Mouse (Mus musculus) liver, postnatal 0 days (tissue): ENCODE data around the gene Gtsf1. TPM values are rescaled to one million over a fixed set of nuclear protein-coding genes. Genes with fewer than 3 reads are reported as not detected.

Experiments used
- ATAC-seq: fragments of 200-750 bp; cut with Nextera tagmentation; 2 replicates; pipeline ENCODE4 v1.8.0; 2017; ENCODE audit warnings: mild to moderate bottlenecking, moderate library complexity
- DNase-seq: peaks from one replicate; pipeline ENCODE4 v3.0.0-alpha.2; 2016
- H3K27ac ChIP-seq: fragments of 300-500 bp; sonication (generic); 2 replicates; pipeline ENCODE4 v1.5.1; 2014; ENCODE audit warnings: antibody characterized with exemption, moderate library complexity, mild to moderate bottlenecking, low read depth
- H3K27me3 ChIP-seq: fragments of 300-500 bp; sonication (generic); 2 replicates; pipeline ENCODE4 v1.6.1; 2014; ENCODE audit warnings: low read length, control low read depth, mixed read lengths; ENCODE audit not compliant: insufficient read depth
- H3K36me3 ChIP-seq: fragments of 300-500 bp; sonication (generic); replicated peaks from 2 replicates; pipeline ENCODE4 v1.6.1; 2014; ENCODE audit warnings: mild to moderate bottlenecking, control low read depth, low read length, moderate library complexity, mixed read lengths; ENCODE audit not compliant: insufficient read depth
- H3K4me1 ChIP-seq: fragments of 300-500 bp; sonication (generic); 2 replicates; pipeline ENCODE4 v1.6.1; 2014; ENCODE audit warnings: antibody characterized with exemption, mild to moderate bottlenecking, control low read depth; ENCODE audit not compliant: insufficient read depth
- H3K4me2 ChIP-seq: fragments of 300-500 bp; sonication (generic); 2 replicates; pipeline ENCODE4 v1.6.1; 2014; ENCODE audit warnings: low read depth, mild to moderate bottlenecking, low read length, moderate library complexity, mixed read lengths
- H3K4me3 ChIP-seq: fragments of 300-500 bp; sonication (generic); 2 replicates; pipeline ENCODE4 v1.5.1; 2014; ENCODE audit warnings: low read depth, low read length
- H3K9ac ChIP-seq: fragments of 300-500 bp; sonication (generic); replicated peaks from 2 replicates; pipeline ENCODE4 v1.6.1; 2014; ENCODE audit warnings: mild to moderate bottlenecking, moderate library complexity
- H3K9me3 ChIP-seq: fragments of 300-500 bp; sonication (generic); 2 replicates; pipeline ENCODE4 v1.6.1; 2016; ENCODE audit warnings: mild to moderate bottlenecking, control low read depth, low read length, mixed read lengths
- CTCF ChIP-seq: sonication (generic); IDR thresholded peaks from 2 replicates; pipeline ENCODE4 v1.5.1; 2016; ENCODE audit warnings: antibody characterized with exemption, low read depth
- EP300 ChIP-seq: IDR thresholded peaks from 2 replicates; pipeline ENCODE4 v1.6.1; 2016; ENCODE audit warnings: antibody characterized with exemption, low read depth, mild to moderate bottlenecking
- WGBS: fragments of 180-500 bp; shearing (Covaris S2); extraction: QIAGEN DNeasy Blood & Tissue Kit; methylation state at CpG from one replicate; pipeline ENCODE4 v1.1.7; 2014; ENCODE audit not compliant: insufficient replicate concordance; 5-methylcytosine and 5-hydroxymethylcytosine counted together
- polyA plus RNA-seq: library from polyadenylated mRNA; unstranded; fragments of >200 nt; fragmentation: Nextera tagmentation; extraction: Ambion mirVana; gene quantifications from 2 replicates; pipeline ENCODE4 v1.2.1, GENCODE M21; 2015

Gene Gtsf1
- polyA plus RNA-seq, 1 experiment from 2014 or later: not detected

GRCm38 (mm10) chr15:103378665-103379356, 51.5 kb downstream of the Gtsf1 start:
- 45% methylated on average over 3 of the region's 3 CpGs for WGBS
- TF ChIP-seq EP300: no peak
- no peak for TF ChIP-seq CTCF
- no peak for ATAC-seq
- no peak overlapping the region for H3K4me3 ChIP-seq
- no peak for DNase-seq
- H3K4me2 ChIP-seq: no peak overlapping the region
- H3K36me3 ChIP-seq: no peaks in the 10 kb centered on the region
- peaks cover 5% of the 10 kb centered on the region; the same call in 1 of the 2 replicates for H3K4me1 ChIP-seq
- H3K9ac ChIP-seq: no peak overlapping the region
- no peak overlapping the region for H3K27ac ChIP-seq
- H3K27me3 ChIP-seq: no peaks in the 10 kb centered on the region
- no peaks in the 10 kb centered on the region for H3K9me3 ChIP-seq

- no peak for TF ChIP-seq CTCF
- TF ChIP-seq EP300: no peak
- no peak for DNase-seq
- 54% methylated on average over 3 of the region's 3 CpGs for WGBS
- H3K36me3 ChIP-seq: no peaks in the 10 kb centered on the region
- H3K9me3 ChIP-seq: no peaks in the 10 kb centered on the region
- H3K9ac ChIP-seq: no peak overlapping the region
- peaks cover 5% of the 10 kb centered on the region; the same call in 1 of the 2 replicates for H3K4me1 ChIP-seq
- no peaks in the 10 kb centered on the region for H3K27me3 ChIP-seq
- no peak for ATAC-seq
- H3K27ac ChIP-seq: no peak overlapping the region
- no peak overlapping the region for H3K4me3 ChIP-seq
- no peak overlapping the region for H3K4me2 ChIP-seq
Observed at GRCm38 (mm10) chr15:103377752-103378664, 52.3 kb downstream of the Gtsf1 start.

GRCm38 (mm10) chr15:103376837-103377269, 53.4 kb downstream of the Gtsf1 start:
- Histone ChIP-seq H3K4me1 (peaks cover 5% of the 10 kb centered on the region; the same call in 1 of the 2 replicates), H3K36me3 (no peaks in the 10 kb centered on the region), H3K9me3 (no peaks in the 10 kb centered on the region), H3K4me3 (no peak overlapping the region), H3K9ac (no peak overlapping the region), H3K27ac (no peak overlapping the region), H3K27me3 (no peaks in the 10 kb centered on the region), H3K4me2 (no peak overlapping the region)
- ATAC-seq: no peak
- WGBS: 65% methylated on average over 8 of the region's 8 CpGs
- TF ChIP-seq CTCF (no peak), EP300 (no peak)
- DNase-seq: no peak

- H3K36me3 ChIP-seq: no peaks in the 10 kb centered on the region
- no peaks in the 10 kb centered on the region for H3K27me3 ChIP-seq
- H3K4me1 ChIP-seq: peaks cover 10% of the 10 kb centered on the region
- WGBS: 67% methylated on average over 4 of the region's 4 CpGs
- H3K4me3 ChIP-seq: no peak overlapping the region
- DNase-seq: no peak
- TF ChIP-seq EP300: no peak
- TF ChIP-seq CTCF: no peak
- H3K9ac ChIP-seq: no peak overlapping the region
- no peak overlapping the region for H3K27ac ChIP-seq
- no peaks in the 10 kb centered on the region for H3K9me3 ChIP-seq
- H3K4me2 ChIP-seq: no peak overlapping the region
- no peak for ATAC-seq
Observed at GRCm38 (mm10) chr15:103375112-103375800, 55.0 kb downstream of the Gtsf1 start.

GRCm38 (mm10) chr15:103372461-103372860, 57.8 kb downstream of the Gtsf1 start:
- no peak overlapping the region for H3K27ac ChIP-seq
- no peak overlapping the region for H3K4me2 ChIP-seq
- no peaks in the 10 kb centered on the region for H3K27me3 ChIP-seq
- DNase-seq (no peak), ATAC-seq (no peak)
- TF ChIP-seq CTCF: no peak
- TF ChIP-seq EP300: no peak
- H3K4me3 ChIP-seq: no peak overlapping the region
- H3K9ac ChIP-seq: no peak overlapping the region
- no peaks in the 10 kb centered on the region for H3K36me3 ChIP-seq
- H3K9me3 ChIP-seq: no peaks in the 10 kb centered on the region
- peaks cover 5% of the 10 kb centered on the region for H3K4me1 ChIP-seq

- Histone ChIP-seq H3K4me2 (no peak overlapping the region), H3K27me3 (no peaks in the 10 kb centered on the region), H3K9ac (no peak overlapping the region), H3K9me3 (no peaks in the 10 kb centered on the region), H3K36me3 (no peaks in the 10 kb centered on the region), H3K4me1 (peaks cover 10% of the 10 kb centered on the region), H3K4me3 (no peak overlapping the region), H3K27ac (no peak overlapping the region)
- DNase-seq (no peak), ATAC-seq (no peak)
- 88% methylated on average over 1 of the region's 1 CpGs for WGBS
- TF ChIP-seq EP300: no peak
- TF ChIP-seq CTCF: no peak
Observed at GRCm38 (mm10) chr15:103371741-103372140, 58.5 kb downstream of the Gtsf1 start.
